Mouse (Mus musculus) mammary gland, adult 2 months (tissue): Measurements from ENCODE around the gene Med23. TPM values are rescaled to one million over a fixed set of nuclear protein-coding genes. Genes with fewer than 3 reads are reported as not detected.

Experiments
- polyA plus RNA-seq: library from polyadenylated mRNA; depleted of rRNA; stranded (reverse); fragments of >200 nt; gene quantifications from 2 replicates; pipeline ENCODE4 v1.2.3, GENCODE M21; 2012; ENCODE audit warnings: low replicate concordance; rRNA removed

Med23 gene
- polyA plus RNA-seq: 14.6 and 19.6 TPM in 2 replicates

GRCm38 (mm10) chr10:24869760-24870290 lies at the start of gene Med23:
Gene Med23 (plus strand): TSS chr10:24869986.

DNA sequence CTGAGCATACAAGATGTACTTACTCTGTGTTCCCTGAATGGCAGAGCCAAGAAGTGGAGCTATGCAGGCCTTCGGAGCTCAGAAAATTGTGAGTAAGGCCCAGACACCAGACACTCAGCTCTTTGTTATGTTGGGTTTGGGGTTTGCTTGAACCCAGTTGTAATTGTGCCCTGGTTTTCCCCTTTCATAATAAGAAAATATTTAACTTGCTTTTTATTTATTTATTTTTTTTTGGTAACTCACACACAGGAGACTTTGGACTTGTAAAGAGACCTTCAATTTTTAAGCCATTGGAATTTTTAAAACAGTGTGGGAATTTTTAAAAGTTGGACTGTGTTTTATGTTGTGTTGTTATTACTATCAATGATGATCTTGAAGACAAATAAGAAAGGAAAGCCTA lies 27.1 kb upstream of the Med23 start, which contains the start of gene Enpp3:
TSS of gene Enpp3 (minus strand) at position 148 of the 400 bp plus-strand sequence.

GRCm38 (mm10) chr10:24926962-24927720 lies 57.4 kb downstream of the Med23 start, which contains the start of gene Arg1:
Gene Arg1 (minus strand): TSS chr10:24927484.

Other genes starting within 250 kb of the Med23 start
- 1.5 and 2.9 TPM in 2 replicates for gene Enpp1, start 157.8 kb upstream of the Med23 start, polyA plus RNA-seq
- 2.7 and 5.5 TPM in 2 replicates for gene Enpp3, start 27.2 kb upstream of the Med23 start, polyA plus RNA-seq
- 1.3 and 2.0 TPM in 2 replicates for gene Arg1, start 57.5 kb downstream of the Med23 start, polyA plus RNA-seq